Mouse (Mus musculus) MEL (cell line): ENCODE measurements at regions not wholly inside any gene's neighbourhood (a gene's known extent, or its start where the extent isn't known, plus 50 kb on each side); places are given as distances from the start of the nearest gene placed in this dataset.

Experiments
- DNase-seq: peaks from one replicate; pipeline ENCODE4 v3.0.0; 2011; ENCODE audit warnings: low read depth, low spot score
- H3K27ac ChIP-seq: 2 replicates; pipeline ENCODE4 v1.5.1; 2012; ENCODE audit warnings: low read depth, mild to moderate bottlenecking, control low read depth, low read length, moderate library complexity; ENCODE audit not compliant: control insufficient read depth
- H3K27me3 ChIP-seq, 2 experiments: fragments of 150-350 bp in 1 of 2; sonication (generic) in 1 of 2; 2 replicates each; pipeline ENCODE4 v1.6.1; 2012; ENCODE audit warnings: low read length in 2 of 2, mild to moderate bottlenecking in 2 of 2, improper control_type of control experiment in 1 of 2, moderate library complexity in 1 of 2; ENCODE audit not compliant: insufficient read depth in 2 of 2, control insufficient read depth in 1 of 2
- H3K36me3 ChIP-seq, 2 experiments: 2 replicates each; pipeline ENCODE4 v1.6.1; 2012 to 2014; ENCODE audit warnings: low read length in 2 of 2, improper control_type of control experiment in 1 of 2, inconsistent platforms in 1 of 2, mild to moderate bottlenecking in 1 of 2; ENCODE audit not compliant: insufficient read depth in 2 of 2, control insufficient read depth in 1 of 2
- H3K4me1 ChIP-seq, 2 experiments: fragments of 150-350 bp in 1 of 2; sonication (generic) in 1 of 2; 2 replicates each; pipeline ENCODE4 v1.6.1; 2012; ENCODE audit warnings: low read length in 2 of 2, improper control_type of control experiment in 1 of 2, mild to moderate bottlenecking in 1 of 2; ENCODE audit not compliant: insufficient read depth in 2 of 2, control insufficient read depth in 1 of 2
- H3K4me3 ChIP-seq, 2 experiments: fragments of 150-350 bp in 1 of 2; sonication (generic) in 1 of 2; 2 replicates each; pipeline ENCODE4 v1.5.1; 2012; ENCODE audit warnings: low read depth in 2 of 2, low read length in 2 of 2, mild to moderate bottlenecking in 2 of 2, moderate library complexity in 2 of 2, control low read depth in 1 of 2, improper control_type of control experiment in 1 of 2; ENCODE audit not compliant: control insufficient read depth in 1 of 2, insufficient read depth in 1 of 2
- H3K79me2 ChIP-seq: 2 replicates; pipeline ENCODE4 v1.6.1; 2012; ENCODE audit warnings: mild to moderate bottlenecking, low read length, moderate library complexity; ENCODE audit not compliant: control insufficient read depth, poor library complexity, insufficient read depth
- H3K9ac ChIP-seq: 2 replicates; pipeline ENCODE4 v1.6.1; 2012; ENCODE audit warnings: low read depth, mild to moderate bottlenecking, control low read depth, low read length, moderate library complexity; ENCODE audit not compliant: control insufficient read depth, poor library complexity, severe bottlenecking
- H3K9me3 ChIP-seq: fragments of 150-350 bp; sonication (generic); replicated peaks from 2 replicates; pipeline ENCODE4 v1.6.1; 2012; ENCODE audit warnings: mild to moderate bottlenecking, low read length, improper control_type of control experiment, moderate library complexity; ENCODE audit not compliant: insufficient read depth
- BHLHE40 ChIP-seq: IDR thresholded peaks from 2 replicates; pipeline ENCODE4 v1.6.1; 2012; ENCODE audit warnings: low read depth, mild to moderate bottlenecking, inconsistent platforms, low read length, improper control_type of control experiment, borderline replicate concordance
- CHD1 ChIP-seq: IDR thresholded peaks from 2 replicates; pipeline ENCODE4 v1.6.1; 2012; ENCODE audit warnings: low read depth, mild to moderate bottlenecking, inconsistent platforms, low read length, improper control_type of control experiment
- CHD2 ChIP-seq: IDR thresholded peaks from 2 replicates; pipeline ENCODE4 v1.6.1; 2011; ENCODE audit warnings: low read length, improper control_type of control experiment
- ELF1 ChIP-seq: IDR thresholded peaks from 2 replicates; pipeline ENCODE4 v1.6.1; 2014; ENCODE audit warnings: low read depth, mild to moderate bottlenecking, inconsistent platforms, low read length, improper control_type of control experiment, moderate library complexity
- GABPA ChIP-seq: IDR thresholded peaks from 2 replicates; pipeline ENCODE4 v1.6.1; 2012; ENCODE audit warnings: low read depth, mild to moderate bottlenecking, inconsistent platforms, low read length, improper control_type of control experiment, moderate library complexity
- GATA1 ChIP-seq: IDR thresholded peaks from 2 replicates; pipeline ENCODE4 v1.6.1; 2011; ENCODE audit warnings: low read depth, low read length, improper control_type of control experiment
- JUND ChIP-seq: IDR thresholded peaks from 2 replicates; pipeline ENCODE4 v1.6.1; 2011; ENCODE audit warnings: low read depth, mild to moderate bottlenecking, improper control_type of control experiment, low read length
- KAT2A ChIP-seq: conservative IDR thresholded peaks from 2 replicates; pipeline ENCODE4 v1.6.1; 2012; ENCODE audit warnings: low read depth, low read length, improper control_type of control experiment, inconsistent platforms
- MAX ChIP-seq: IDR thresholded peaks from 2 replicates; pipeline ENCODE4 v1.6.1; 2011; ENCODE audit warnings: low read length, improper control_type of control experiment
- MAZ ChIP-seq: IDR thresholded peaks from 2 replicates; pipeline ENCODE4 v1.6.1; 2012; ENCODE audit warnings: low read depth, mild to moderate bottlenecking, inconsistent platforms, low read length, improper control_type of control experiment
- MEF2A ChIP-seq: IDR thresholded peaks from 2 replicates; pipeline ENCODE4 v1.6.1; 2014; ENCODE audit warnings: low read depth, mild to moderate bottlenecking, inconsistent platforms, low read length, improper control_type of control experiment; ENCODE audit not compliant: poor library complexity, insufficient replicate concordance, severe bottlenecking; ENCODE audit errors: extremely low read depth
- MXI1 ChIP-seq: IDR thresholded peaks from 2 replicates; pipeline ENCODE4 v1.6.1; 2011; ENCODE audit warnings: mild to moderate bottlenecking, low read depth, low read length, improper control_type of control experiment
- MYB ChIP-seq: IDR thresholded peaks from 2 replicates; pipeline ENCODE4 v1.6.1; 2011; ENCODE audit warnings: mild to moderate bottlenecking, low read depth, low read length, improper control_type of control experiment
- MYC ChIP-seq: IDR thresholded peaks from 2 replicates; pipeline ENCODE4 v1.6.1; 2011; ENCODE audit warnings: low read depth, mild to moderate bottlenecking, low read length, improper control_type of control experiment, moderate library complexity
- POLR2AphosphoS5 ChIP-seq: IDR thresholded peaks from 2 replicates; pipeline ENCODE4 v1.6.1; 2012; ENCODE audit warnings: low read depth, borderline replicate concordance, mild to moderate bottlenecking, inconsistent platforms, low read length, moderate library complexity, mixed read lengths
- TBP ChIP-seq: IDR thresholded peaks from 2 replicates; pipeline ENCODE4 v1.8.0; 2011; ENCODE audit warnings: low read depth, low read length, improper control_type of control experiment
- UBTF ChIP-seq: IDR thresholded peaks from 2 replicates; pipeline ENCODE4 v1.6.1; 2012; ENCODE audit warnings: low read depth, mild to moderate bottlenecking, inconsistent platforms, low read length, improper control_type of control experiment, moderate library complexity, borderline replicate concordance; ENCODE audit not compliant: insufficient read depth
- USF1 ChIP-seq: IDR thresholded peaks from 2 replicates; pipeline ENCODE4 v1.6.1; 2014; ENCODE audit warnings: low read depth, mild to moderate bottlenecking, inconsistent platforms, low read length, improper control_type of control experiment, moderate library complexity
- USF2 ChIP-seq, 2 experiments: IDR thresholded peaks; 2 replicates each; pipeline ENCODE4 v1.6.1; 2011 to 2012; ENCODE audit warnings: improper control_type of control experiment in 2 of 2, low read length in 2 of 2, borderline replicate concordance in 1 of 2, inconsistent platforms in 1 of 2, low read depth in 1 of 2, mild to moderate bottlenecking in 1 of 2; ENCODE audit not compliant: insufficient read depth in 1 of 2

- Histone ChIP-seq H3K4me3 (no peak overlapping the region), H3K36me3 (no peaks in the 10 kb centered on the region), H3K9me3 (no peaks in the 10 kb centered on the region), H3K27ac (no peak overlapping the region), H3K27me3 (no peaks in the 10 kb centered on the region), H3K79me2 (no peaks in the 10 kb centered on the region), H3K4me1 (no peaks in the 10 kb centered on the region), H3K9ac (no peak overlapping the region)
- no peak for TF ChIP-seq MYB
- no peak for TF ChIP-seq UBTF
- no peak for TF ChIP-seq USF1
- TF ChIP-seq GABPA = no peak
- TF ChIP-seq KAT2A = no peak
- no peak for TF ChIP-seq MAZ
- no peak for DNase-seq
Measured at GRCm38 (mm10) chr3:17541346-17541745, 406.9 kb upstream of the Cypt12 start.

GRCm38 (mm10) chr3:17547559-17548059, 400.6 kb upstream of the Cypt12 start:
- TF ChIP-seq JUND (no peak), MEF2A (no peak), BHLHE40 (no peak), GATA1 (no peak), MYB (no peak), UBTF (no peak), MAX (no peak), TBP (no peak), USF2 (IDR thresholded peaks at IDR 0.05; ENCODE audit: borderline replicate concordance in 1 of 2, insufficient read depth in 1 of 2, low read depth in 1 of 2, low read length in 2 of 2) (no peak), MXI1 (no peak), CHD2 (no peak), ELF1 (no peak), MAZ (no peak), POLR2AphosphoS5 (no peak), CHD1 (no peak), MYC (no peak)
- Histone ChIP-seq H3K79me2 (no peaks in the 10 kb centered on the region), H3K4me3 (no peak overlapping the region), H3K9ac (no peak overlapping the region), H3K9me3 (no peaks in the 10 kb centered on the region), H3K4me1 (no peaks in the 10 kb centered on the region), H3K36me3 (no peaks in the 10 kb centered on the region), H3K27me3 (no peaks in the 10 kb centered on the region), H3K27ac (no peak overlapping the region)
- DNase-seq = no peak
